In the genomic region with DNA sequence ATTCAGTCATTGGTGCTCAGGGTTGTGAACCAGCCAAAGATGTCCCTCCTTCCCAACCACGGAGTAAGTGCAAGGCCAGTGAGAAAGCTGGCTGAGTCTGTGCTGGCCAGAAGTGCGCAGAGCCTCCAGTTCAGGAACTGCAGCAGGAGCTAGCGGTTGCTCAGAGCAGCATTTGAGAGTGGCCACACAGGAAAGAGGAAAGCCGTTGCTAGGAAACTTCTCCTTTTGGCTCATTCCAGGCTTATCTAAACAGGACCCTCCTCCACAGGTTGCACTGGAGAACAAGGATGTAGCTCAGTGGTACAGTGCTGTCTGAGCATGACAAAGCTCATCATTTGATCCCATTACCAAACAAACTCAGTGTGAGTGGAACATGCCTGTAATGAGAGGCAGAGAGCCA, we compare ENCODE assay signal across 9 mouse cellular contexts.
DNase-seq lines count a peak whose midpoint lies in the region; ATAC-seq and TF ChIP-seq lines count a peak whose summit lies in the region.
"Had no signal": no experiment of that assay in that cellular context is flagged by ENCODE, and none has a peak within 500 bp of the region (broad histone marks: within the 10 kb centered on the region; RNA-seq: fewer than 3 reads in every experiment).

No protein-coding gene starts in this region.

- no peaks in the 10 kb centered on the region for H3K27me3 ChIP-seq in kidney, postnatal 0 days (ENCODE audit: insufficient read depth, low read length)
- H3K27me3 ChIP-seq in forebrain, embryonic 10.5 days (ENCODE audit: poor library complexity, severe bottlenecking) = no peaks in the 10 kb centered on the region
- H3K27me3 ChIP-seq in hindbrain, postnatal 0 days (ENCODE audit: insufficient read depth, low read length) = no peaks in the 10 kb centered on the region
- H3K27me3 ChIP-seq in midbrain, embryonic 14.5 days (ENCODE audit: control insufficient read depth, insufficient read depth, low read length) = no peaks in the 10 kb centered on the region

- H3K4me3 ChIP-seq in kidney, postnatal 0 days (replicated peaks; ENCODE audit: low read depth, low read length) = no peak overlapping the region
- H3K4me3 ChIP-seq in forebrain, embryonic 10.5 days = no peak overlapping the region
- no peak overlapping the region for H3K4me3 ChIP-seq in hindbrain, postnatal 0 days (ENCODE audit: low read length)
- H3K4me3 ChIP-seq in midbrain, embryonic 14.5 days (replicated peaks; ENCODE audit: low read depth, low read length) = no peak overlapping the region

- H3K9me3 ChIP-seq in kidney, postnatal 0 days (replicated peaks; ENCODE audit: low read length) = no peaks in the 10 kb centered on the region
- no peaks in the 10 kb centered on the region for H3K9me3 ChIP-seq in forebrain, embryonic 10.5 days
- H3K9me3 ChIP-seq in hindbrain, postnatal 0 days (ENCODE audit: low read length) = no peaks in the 10 kb centered on the region
- H3K9me3 ChIP-seq in midbrain, embryonic 14.5 days (ENCODE audit: control insufficient read depth, low read length) = no peaks in the 10 kb centered on the region

- WGBS in kidney, postnatal 0 days = 21% methylated on average over 4 of the region's 4 CpGs
- 47% methylated on average over 4 of the region's 4 CpGs for WGBS in forebrain, embryonic 10.5 days
- 14% methylated on average over 4 of the region's 4 CpGs for WGBS in hindbrain, postnatal 0 days
- WGBS in midbrain, embryonic 14.5 days = 21% methylated on average over 4 of the region's 4 CpGs

- no peak for TF ChIP-seq CTCF in kidney, postnatal 0 days (IDR thresholded peaks at IDR 0.05; ENCODE audit: low read depth)
- TF ChIP-seq CTCF in hindbrain, postnatal 0 days (IDR thresholded peaks at IDR 0.05; ENCODE audit: low read depth) = no peak

- no peaks in the 10 kb centered on the region for H3K36me3 ChIP-seq in kidney, postnatal 0 days (ENCODE audit: insufficient read depth, low read length)
- H3K36me3 ChIP-seq in forebrain, embryonic 10.5 days (replicated peaks) = no peaks in the 10 kb centered on the region
- no peaks in the 10 kb centered on the region for H3K36me3 ChIP-seq in hindbrain, postnatal 0 days (ENCODE audit: insufficient read depth, low read length)
- H3K36me3 ChIP-seq in midbrain, embryonic 14.5 days (ENCODE audit: control insufficient read depth, insufficient read depth, low read length) = no peaks in the 10 kb centered on the region

- peaks cover 9% of the 10 kb centered on the region; the same call in 1 of the 2 replicates for H3K4me1 ChIP-seq in kidney, postnatal 0 days (replicated peaks; ENCODE audit: insufficient read depth, low read length)
- peaks cover 34% of the 10 kb centered on the region for H3K4me1 ChIP-seq in forebrain, embryonic 10.5 days
- peaks cover 17% of the 10 kb centered on the region for H3K4me1 ChIP-seq in hindbrain, postnatal 0 days (ENCODE audit: insufficient read depth, low read length)
- peaks cover 43% of the 10 kb centered on the region for H3K4me1 ChIP-seq in midbrain, embryonic 14.5 days (ENCODE audit: control insufficient read depth, insufficient read depth, low read length)

- DNase-seq in kidney, postnatal 0 days (ENCODE audit: low spot score) = peak; percentile 60
- no peak for DNase-seq in kidney, postnatal 25 days
- no peak for DNase-seq in forebrain, embryonic 10.5 days (ENCODE audit: extremely low spot score, low spot score)
- DNase-seq in hindbrain, postnatal 0 days (ENCODE audit: low spot score) = peak; percentile 59
- peak; percentile 61 for DNase-seq in midbrain, embryonic 14.5 days
- DNase-seq in ovary, postnatal 10 days (ENCODE audit: low spot score) = no peak
- DNase-seq in thymus, postnatal 36 days = no peak
- no peak for DNase-seq in testis, postnatal 10 days (ENCODE audit: low spot score)
- DNase-seq: cerebellum, adult 11 months had no signal

- H3K4me2 ChIP-seq in kidney, postnatal 0 days (ENCODE audit: low read length) = no peak overlapping the region
- H3K4me2 ChIP-seq in hindbrain, postnatal 0 days (ENCODE audit: low read depth, low read length) = 0 out of 2 replicates have a peak overlapping the region, but pooled peaks have one; percentile 10
- H3K4me2 ChIP-seq in midbrain, embryonic 14.5 days (ENCODE audit: low read length) = no peak overlapping the region

- H3K27ac ChIP-seq in kidney, postnatal 0 days = 0 out of 2 replicates have a peak overlapping the region, but pooled peaks have one; percentile 40
- peak overlapping the region; percentile 45 for H3K27ac ChIP-seq in forebrain, embryonic 10.5 days
- peak overlapping the region; percentile 76 for H3K27ac ChIP-seq in hindbrain, postnatal 0 days
- H3K27ac ChIP-seq in midbrain, embryonic 14.5 days (replicated peaks; ENCODE audit: low read depth, low read length) = peak overlapping the region; percentile 37

- no peak overlapping the region for H3K9ac ChIP-seq in kidney, postnatal 0 days (ENCODE audit: low read depth, low read length)
- 0 out of 2 replicates have a peak overlapping the region, but pooled peaks have one; percentile 17 for H3K9ac ChIP-seq in hindbrain, postnatal 0 days (replicated peaks; ENCODE audit: low read length)
- H3K9ac ChIP-seq in midbrain, embryonic 14.5 days (replicated peaks; ENCODE audit: low read length) = no peak overlapping the region

- ATAC-seq in kidney, postnatal 0 days (replicated peaks; ENCODE audit: low FRiP score, low read depth) = no peak
- peak; percentile 61 for ATAC-seq in hindbrain, postnatal 0 days
- no peak for ATAC-seq in midbrain, embryonic 14.5 days (ENCODE audit: low FRiP score, low TSS enrichment)

Comparison
In these comparisons a context has a peak if more than half of its experiments do, and no peak if none do; other contexts are left out.
1. DNase-seq: peak in kidney, postnatal 0 days (single experiment), hindbrain, postnatal 0 days (single experiment) and midbrain, embryonic 14.5 days (single experiment); none in kidney, postnatal 25 days (0 of 2), forebrain, embryonic 10.5 days (single experiment), ovary, postnatal 10 days (single experiment), thymus, postnatal 36 days (0 of 2) and testis, postnatal 10 days (single experiment).
2. Peak in every context shown above with its lines, with median percentiles within 50 percentile points of each other: H3K27ac ChIP-seq.